Mouse (Mus musculus) heart, embryonic 14.5 days (tissue): Measurements from ENCODE around the gene Mrc1. TPM values are rescaled to one million over a fixed set of nuclear protein-coding genes. Genes with fewer than 3 reads are reported as not detected.
A peak's percentile ranks its signal among the peaks of the same experiment; 100 is the strongest.

Experiments
- ATAC-seq: fragments of 200-750 bp; cut with Nextera tagmentation; 2 replicates; pipeline ENCODE4 v1.8.0; 2017; ENCODE audit warnings: low read depth, moderate TSS enrichment; ENCODE audit not compliant: insufficient number of reproducible peaks, insufficient read depth, low FRiP score
- H3K27ac ChIP-seq, 2 experiments: fragments of 200-500 bp in 1 of 2; fragments of 300-500 bp in 1 of 2; sonication (generic) in 1 of 2; replicated peaks in 1 of 2; 2 replicates each; pipeline ENCODE4 v1.5.1; 2012 to 2014; ENCODE audit warnings: low read depth in 2 of 2, low read length in 2 of 2, control low read depth in 1 of 2, mild to moderate bottlenecking in 1 of 2, mixed read lengths in 1 of 2; ENCODE audit not compliant: control insufficient read depth in 1 of 2, insufficient read depth in 1 of 2
- H3K27me3 ChIP-seq: fragments of 300-500 bp; sonication (generic); 2 replicates; pipeline ENCODE4 v1.6.1; 2014; ENCODE audit warnings: mild to moderate bottlenecking, low read length, control low read depth; ENCODE audit not compliant: control insufficient read depth, insufficient read depth
- H3K36me3 ChIP-seq: fragments of 300-500 bp; sonication (generic); 2 replicates; pipeline ENCODE4 v1.6.1; 2014; ENCODE audit warnings: mild to moderate bottlenecking, control low read depth, low read length, mixed read lengths; ENCODE audit not compliant: control insufficient read depth, insufficient read depth
- H3K4me1 ChIP-seq, 2 experiments: fragments of 200-500 bp in 1 of 2; fragments of 300-500 bp in 1 of 2; sonication (generic) in 1 of 2; 2 replicates each; pipeline ENCODE4 v1.6.1; 2012 to 2014; ENCODE audit warnings: low read length in 2 of 2, control low read depth in 1 of 2, mixed read lengths in 1 of 2; ENCODE audit not compliant: control insufficient read depth in 2 of 2, insufficient read depth in 2 of 2
- H3K4me2 ChIP-seq: fragments of 300-500 bp; sonication (generic); 2 replicates; pipeline ENCODE4 v1.6.1; 2014; ENCODE audit warnings: mild to moderate bottlenecking, low read length
- H3K4me3 ChIP-seq, 2 experiments: fragments of 200-500 bp in 1 of 2; fragments of 300-500 bp in 1 of 2; sonication (generic) in 1 of 2; 2 replicates each; pipeline ENCODE4 v1.5.1; 2012 to 2014; ENCODE audit warnings: low read length in 2 of 2, mild to moderate bottlenecking in 2 of 2, control low read depth in 1 of 2, low read depth in 1 of 2, moderate library complexity in 1 of 2; ENCODE audit not compliant: control insufficient read depth in 1 of 2, insufficient read depth in 1 of 2
- H3K9ac ChIP-seq: fragments of 300-500 bp; sonication (generic); 2 replicates; pipeline ENCODE4 v1.6.1; 2014; ENCODE audit warnings: mild to moderate bottlenecking, low read length
- H3K9me3 ChIP-seq: fragments of 300-500 bp; sonication (generic); 2 replicates; pipeline ENCODE4 v1.6.1; 2016; ENCODE audit warnings: low read length, control low read depth; ENCODE audit not compliant: control insufficient read depth
- WGBS: fragments of 180-500 bp; shearing (Covaris S2); extraction: QIAGEN DNeasy Blood & Tissue Kit; methylation state at CpG from one replicate; pipeline ENCODE4 v1.1.7; 2014; 5-methylcytosine and 5-hydroxymethylcytosine counted together
- microRNA counts: library from miRNA; unstranded; fragments of <30 nt; microRNA quantifications from one replicate; lab custom pipeline; 2016
- microRNA-seq: library from miRNA; unstranded; fragments of <30 nt; microRNA quantifications from one replicate; pipeline ENCODE4, GENCODE M21; 2016
- polyA plus RNA-seq: library from polyadenylated mRNA; unstranded; fragments of >200 nt; fragmentation: Nextera tagmentation; extraction: Ambion mirVana; gene quantifications from 2 replicates; pipeline ENCODE4 v1.2.1, GENCODE M21; 2014

The Mrc1 gene
- polyA plus RNA-seq, 1 experiment from 2014 or later = 4.4 TPM

GRCm38 (mm10) chr2:14342309-14342839 lies 113.2 kb downstream of the Mrc1 start:
- no peaks in the 10 kb centered on the region; the same call in 1 of the 2 replicates for H3K9me3 ChIP-seq
- peak overlapping the region; percentile 2; the same call in 1 of the 2 replicates for H3K4me2 ChIP-seq
- no peak overlapping the region for H3K27ac ChIP-seq
- H3K36me3 ChIP-seq = no peaks in the 10 kb centered on the region
- peaks cover 3 to 6% of the 10 kb centered on the region in 2 experiments; a peak in 2 of 4 replicates for H3K4me1 ChIP-seq
- 76% methylated on average over 8 of the region's 8 CpGs for WGBS
- H3K9ac ChIP-seq = no peak overlapping the region
- ATAC-seq = no peak
- no peaks in the 10 kb centered on the region for H3K27me3 ChIP-seq
- H3K4me3 ChIP-seq = no peak overlapping the region

MicroRNA genes within 50 kb of the gene (microRNA counts, 519-probe panel; counts per million panel counts)
- microRNA mmu-miR-511 (lab: Ali Mortazavi, UCI) = 322 counts per million, percentile 70 among the panel's probes with 10 or more counts

Small RNA genes lying within 50 kb of the gene (microRNA-seq; reads per million reads assigned to microRNA genes)
- 3.1 reads per million, percentile 5 among the genes with 10 or more reads in this experiment for gene Mir511

Other genes with a start within 250 kb of the Mrc1 start
- gene Hacd1, start 173.3 kb upstream of the Mrc1 start, polyA plus RNA-seq = 270 and 272 TPM in 2 replicates
- gene Stam, start 155.3 kb upstream of the Mrc1 start, polyA plus RNA-seq = 55.6 and 58.3 TPM in 2 replicates
- 0.07 TPM in 1 of 2 replicates, not detected in the other for gene Tmem236, start 54.9 kb upstream of the Mrc1 start, polyA plus RNA-seq
- not detected in 2 replicates for gene Slc39a12, start 158.9 kb downstream of the Mrc1 start, polyA plus RNA-seq